Mouse (Mus musculus) olfactory bulb, adult 2 months (tissue): ENCODE data around the gene Psrc1. TPM values are rescaled to one million over a fixed set of nuclear protein-coding genes. Genes with fewer than 3 reads are reported as not detected.
A peak's percentile ranks its signal among the peaks of the same experiment; 100 is the strongest.

Source experiments
- H3K27ac ChIP-seq: fragments of 200-500 bp; 2 replicates; pipeline ENCODE4 v1.5.1; 2012; ENCODE audit warnings: low read depth, low read length; ENCODE audit not compliant: insufficient read depth
- H3K4me1 ChIP-seq: fragments of 200-500 bp; 2 replicates; pipeline ENCODE4 v1.6.1; 2012; ENCODE audit warnings: low read length; ENCODE audit not compliant: control insufficient read depth, insufficient read depth
- H3K4me3 ChIP-seq: fragments of 200-500 bp; 2 replicates; pipeline ENCODE4 v1.5.1; 2012; ENCODE audit warnings: mild to moderate bottlenecking, low read depth, low read length, moderate library complexity; ENCODE audit not compliant: insufficient read depth
- CTCF ChIP-seq: fragments of 200-500 bp; IDR thresholded peaks from 2 replicates; pipeline ENCODE4 v1.5.1; 2012; ENCODE audit warnings: low read depth, mild to moderate bottlenecking, low read length, moderate library complexity; ENCODE audit not compliant: insufficient read depth
- POLR2A ChIP-seq: fragments of 200-500 bp; IDR thresholded peaks from 2 replicates; pipeline ENCODE4 v1.6.1; 2012; ENCODE audit warnings: mild to moderate bottlenecking, low read depth, low read length, moderate library complexity; ENCODE audit not compliant: insufficient read depth
- WGBS: fragments of 180-500 bp; shearing (Covaris S2); methylation state at CpG from one replicate; pipeline ENCODE4 v1.1.7; 2018; 5-methylcytosine and 5-hydroxymethylcytosine counted together
- polyA plus RNA-seq: library from polyadenylated mRNA; stranded (reverse); fragments of >200 nt; gene quantifications from 2 replicates; pipeline ENCODE4 v1.2.4, GENCODE M21; 2012; ENCODE audit warnings: low replicate concordance; ENCODE audit not compliant: missing spikeins, insufficient read depth, insufficient read length

The Psrc1 gene
- not detected in 2 replicates for polyA plus RNA-seq

DNA sequence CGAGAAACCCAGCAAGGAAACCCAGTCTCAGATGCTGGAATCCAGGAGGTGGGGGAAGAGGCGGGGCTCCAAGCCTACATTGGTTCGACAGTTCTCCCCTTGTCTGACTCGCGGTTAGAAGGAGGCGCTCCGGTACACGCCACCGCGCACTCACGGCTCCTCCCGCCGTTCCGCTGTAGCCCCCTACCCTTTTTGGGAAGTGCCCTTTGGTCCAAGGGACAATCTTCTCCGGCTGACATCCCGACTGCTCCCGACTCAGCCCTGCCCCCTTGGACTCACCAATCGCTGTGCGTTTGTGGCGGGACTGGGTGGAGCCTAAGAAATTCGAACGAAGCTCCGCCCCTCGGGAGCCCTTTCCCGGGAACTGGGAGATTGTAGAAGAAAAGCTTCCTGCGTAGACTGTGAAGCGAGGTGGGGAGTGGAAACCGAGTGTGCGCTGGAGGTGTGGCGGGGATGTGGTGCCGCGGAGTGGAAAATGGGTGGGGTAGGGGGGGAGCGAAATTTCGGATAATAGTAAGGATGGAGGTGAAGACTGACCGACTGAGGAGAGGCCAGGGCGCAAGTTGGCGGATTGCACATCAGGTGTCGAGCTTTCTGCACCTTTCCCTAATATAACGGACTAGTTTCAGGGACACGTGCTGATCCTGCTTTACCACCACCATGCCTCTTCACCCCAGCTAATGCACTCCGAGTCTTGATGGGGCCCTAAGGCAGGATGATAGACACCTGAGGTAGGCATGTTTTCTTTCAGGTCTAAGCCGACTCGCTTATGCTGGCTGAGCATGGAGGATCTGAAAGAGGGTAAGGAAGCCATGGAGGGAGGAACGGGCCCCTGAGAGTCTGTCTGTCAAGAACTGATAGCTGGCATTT, at the start of gene Psrc1:
Gene Psrc1, plus strand, starts transcription at position 355 of the 870 bp plus-strand sequence.
- Histone ChIP-seq H3K27ac (no peak within 1 kb of the TSS), H3K4me3 (peak within 1 kb of the TSS; percentile 85), H3K4me1 (peaks cover 5% of the 10 kb centered on the region)
- TF ChIP-seq POLR2A: no peak
- TF ChIP-seq CTCF: no peak
- 2% methylated on average over 44 of the region's 44 CpGs for WGBS

DNA sequence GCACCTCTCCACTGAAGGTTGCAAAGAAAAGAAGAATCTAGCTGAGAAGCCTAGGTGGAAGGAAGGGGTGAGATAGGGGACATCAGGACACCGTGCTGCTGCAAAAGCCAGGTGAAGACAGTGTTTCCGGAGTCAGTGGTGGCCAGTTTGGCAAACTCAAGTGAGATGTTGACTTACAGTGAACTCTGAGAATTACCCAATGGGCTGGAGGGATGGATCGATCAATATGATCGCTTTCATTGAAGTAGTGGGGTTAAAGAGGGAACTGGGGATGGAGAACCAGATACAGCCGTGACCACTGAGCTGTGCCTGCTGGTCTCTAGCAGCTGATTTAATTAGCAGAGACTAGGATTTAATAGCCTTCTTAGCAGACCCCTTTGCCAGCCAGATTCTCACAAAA, 46.8 kb upstream of the Psrc1 start:
- 94% methylated on average over 5 of the region's 5 CpGs for WGBS
- no peak overlapping the region for H3K27ac ChIP-seq
- TF ChIP-seq POLR2A (no peak), CTCF (no peak)
- H3K4me3 ChIP-seq: no peak overlapping the region
- H3K4me1 ChIP-seq: no peaks in the 10 kb centered on the region

DNA sequence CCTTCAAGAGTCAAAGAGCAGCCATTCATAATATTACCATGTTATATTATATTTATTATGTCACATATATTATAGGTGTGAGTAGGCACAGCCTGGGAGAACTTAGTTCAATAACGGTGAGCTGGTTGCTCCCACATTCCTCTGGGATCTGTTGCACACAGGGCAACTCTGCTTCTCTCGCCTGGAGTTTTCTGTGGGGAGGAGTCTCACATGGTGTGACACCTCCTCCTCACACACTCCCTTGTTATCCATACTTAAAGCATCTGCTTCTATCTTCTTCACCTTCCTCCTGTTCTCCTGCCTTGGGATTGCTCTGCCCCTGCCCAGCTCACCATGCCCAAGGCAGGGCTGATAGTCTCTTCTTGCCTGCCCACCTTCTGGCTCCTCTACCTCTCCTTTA, 42.6 kb upstream of the Psrc1 start:
- 77% methylated on average over 2 of the region's 2 CpGs for WGBS

DNA sequence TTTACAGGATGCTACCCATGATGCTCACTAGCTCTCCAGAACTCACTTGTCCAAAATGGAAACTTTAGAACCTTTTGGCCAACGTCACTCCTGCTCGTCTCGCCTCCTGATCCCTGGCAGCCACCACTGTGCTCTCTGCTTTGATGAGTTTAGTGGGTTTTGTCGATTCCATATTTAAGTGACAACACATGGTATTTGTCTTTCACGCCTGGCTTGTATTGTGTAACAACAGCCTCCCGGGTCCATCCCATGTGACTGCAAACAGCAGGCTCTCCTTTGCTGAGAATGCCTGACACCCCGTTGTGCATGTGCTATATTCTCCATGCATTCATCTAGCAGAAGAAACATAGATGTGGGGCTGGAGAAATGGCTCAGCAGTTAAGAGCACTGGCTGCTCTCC, 41.5 kb upstream of the Psrc1 start:
- TF ChIP-seq CTCF: no peak
- no peak for TF ChIP-seq POLR2A
- Histone ChIP-seq H3K4me3 (no peak overlapping the region), H3K4me1 (no peaks in the 10 kb centered on the region), H3K27ac (no peak overlapping the region)
- WGBS: 73% methylated on average over 7 of the region's 7 CpGs

More for the DNA sequence above, 42.6 kb upstream of the Psrc1 start:
- H3K4me3 ChIP-seq: no peak overlapping the region
- no peak for TF ChIP-seq CTCF
- TF ChIP-seq POLR2A: no peak
- no peaks in the 10 kb centered on the region for H3K4me1 ChIP-seq
- H3K27ac ChIP-seq: no peak overlapping the region

DNA sequence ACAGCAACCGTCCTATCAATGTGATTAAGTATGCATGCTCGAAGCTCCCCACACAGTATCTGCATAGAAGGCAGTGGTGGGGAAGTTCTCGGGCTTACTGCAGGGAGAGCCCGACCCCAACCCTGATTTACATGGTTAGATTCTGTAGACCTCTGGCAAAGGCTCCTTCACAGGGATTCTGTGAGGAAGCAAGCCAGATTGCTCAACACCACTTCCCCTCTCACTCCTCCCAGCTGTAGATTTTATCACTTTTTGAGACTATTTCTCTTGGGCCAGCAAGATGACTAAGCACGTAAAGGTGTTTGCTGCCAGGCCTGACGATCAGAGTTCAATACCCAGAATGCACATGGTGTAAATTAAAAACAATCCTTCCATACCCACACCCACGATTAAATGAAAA, 37.8 kb upstream of the Psrc1 start:
- Histone ChIP-seq H3K4me3 (no peak overlapping the region), H3K27ac (no peak overlapping the region), H3K4me1 (no peaks in the 10 kb centered on the region)
- 88% methylated on average over 7 of the region's 7 CpGs for WGBS
- TF ChIP-seq CTCF (no peak), POLR2A (no peak)

DNA sequence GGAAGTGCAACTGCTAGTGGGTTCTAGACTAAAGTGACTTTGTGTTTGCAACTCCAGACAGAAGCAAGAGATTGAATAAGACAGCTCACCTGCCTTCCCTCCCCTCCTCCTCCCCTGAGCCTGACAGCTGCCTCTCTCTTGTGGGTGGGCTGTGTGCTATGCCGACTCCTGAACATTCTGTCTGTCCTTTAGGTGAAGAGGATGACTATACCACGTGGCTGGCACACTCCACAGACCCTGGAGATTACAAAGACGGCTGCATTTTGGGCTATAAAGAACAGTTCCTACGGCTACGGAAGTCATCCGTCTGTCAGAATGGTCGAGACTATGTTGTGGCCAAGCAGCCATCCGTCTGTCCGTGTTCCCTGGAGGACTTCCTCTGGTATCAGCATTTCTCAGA, 35.3 kb upstream of the Psrc1 start:
- TF ChIP-seq POLR2A: no peak
- TF ChIP-seq CTCF: no peak
- WGBS: 89% methylated on average over 9 of the region's 9 CpGs
- H3K4me1 ChIP-seq: no peaks in the 10 kb centered on the region
- H3K4me3 ChIP-seq: no peak overlapping the region
- no peak overlapping the region for H3K27ac ChIP-seq

DNA sequence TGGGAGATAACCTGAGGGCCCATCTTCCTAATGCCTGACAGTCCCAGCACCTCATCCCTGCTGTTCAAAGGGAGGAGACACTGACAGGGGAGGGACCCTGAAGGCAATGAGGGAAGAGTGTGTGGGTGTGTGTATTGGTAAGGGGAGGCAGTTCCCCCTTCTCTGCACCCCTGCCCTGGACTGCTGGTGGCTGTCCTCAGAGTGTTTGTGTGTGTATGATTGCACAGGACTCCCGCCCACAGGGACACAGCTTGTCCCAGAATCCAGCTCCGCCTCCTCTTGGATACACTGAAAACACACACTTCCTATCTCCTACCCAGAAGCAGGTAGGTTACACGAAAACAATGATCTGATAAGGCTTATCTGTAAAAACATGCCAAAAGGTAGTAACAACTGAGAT, 28.4 kb upstream of the Psrc1 start:
- Histone ChIP-seq H3K27ac (no peak overlapping the region), H3K4me3 (no peak overlapping the region), H3K4me1 (peaks cover 12% of the 10 kb centered on the region)
- TF ChIP-seq POLR2A: no peak
- no peak for TF ChIP-seq CTCF
- WGBS: 86% methylated on average over 3 of the region's 3 CpGs

DNA sequence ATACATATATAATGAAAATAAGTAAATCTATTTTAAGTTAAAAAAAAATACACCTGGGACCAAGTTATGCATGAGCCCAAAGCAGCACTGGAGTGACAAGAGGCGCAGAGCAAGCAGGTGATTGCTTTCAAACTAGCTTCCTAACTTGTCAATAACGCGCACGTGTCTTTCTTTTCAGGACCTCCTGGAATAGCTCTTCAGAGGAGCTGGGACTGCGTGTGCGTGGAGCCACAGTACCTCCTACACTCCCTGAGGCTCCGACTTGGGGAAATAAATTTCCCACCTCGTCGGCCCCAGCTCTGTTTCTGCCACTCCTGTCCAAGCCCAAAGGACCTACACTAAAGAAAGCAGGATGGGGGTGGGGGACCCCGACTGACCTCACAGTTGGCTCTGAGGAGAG, 26.6 kb upstream of the Psrc1 start:
- 72% methylated on average over 10 of the region's 10 CpGs for WGBS

DNA sequence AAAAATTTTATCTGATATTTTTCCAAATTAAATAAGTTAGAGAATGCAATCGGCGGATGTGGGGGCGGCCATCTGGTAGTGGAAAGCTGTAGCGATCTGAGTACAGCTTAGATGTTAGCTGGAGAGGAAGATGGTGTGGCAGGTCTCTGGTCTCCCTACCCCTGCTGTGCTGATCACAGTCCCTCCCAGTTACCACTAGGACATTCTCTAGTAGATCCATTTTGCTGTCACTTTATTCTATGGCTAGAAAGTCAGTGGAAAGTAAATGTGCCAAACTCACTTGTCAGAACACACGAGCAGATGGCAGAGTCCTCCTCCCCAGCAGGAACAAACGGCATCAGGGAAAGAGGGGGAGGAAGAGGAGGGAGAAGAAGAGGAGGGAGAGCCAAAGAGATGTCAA, 25.2 kb upstream of the Psrc1 start:
- WGBS: 50% methylated on average over 6 of the region's 6 CpGs
- TF ChIP-seq POLR2A (no peak), CTCF (no peak)
- H3K4me1 ChIP-seq: peaks cover 13% of the 10 kb centered on the region
- H3K4me3 ChIP-seq: no peak overlapping the region
- no peak overlapping the region for H3K27ac ChIP-seq

More for the DNA sequence above, 26.6 kb upstream of the Psrc1 start:
- TF ChIP-seq CTCF: no peak
- no peak for TF ChIP-seq POLR2A
- H3K4me1 ChIP-seq: peaks cover 12% of the 10 kb centered on the region
- H3K27ac ChIP-seq: 0 out of 2 replicates have a peak overlapping the region, but pooled peaks have one; percentile 9
- no peak overlapping the region for H3K4me3 ChIP-seq
